Mouse (Mus musculus) lung, postnatal 0 days (tissue): Measurements from ENCODE around the gene H1f0. TPM values are rescaled to one million over a fixed set of nuclear protein-coding genes. Genes with fewer than 3 reads are reported as not detected.

Source experiments
- ATAC-seq: fragments of 200-750 bp; cut with Nextera tagmentation; 2 replicates; pipeline ENCODE4 v1.8.0; 2017; ENCODE audit warnings: moderate library complexity
- DNase-seq: peaks from one replicate; pipeline ENCODE4 v3.0.0-alpha.2; 2016; ENCODE audit warnings: low spot score
- H3K27ac ChIP-seq: fragments of 300-500 bp; sonication (generic); 2 replicates; pipeline ENCODE4 v1.5.1; 2014; ENCODE audit warnings: antibody characterized with exemption, mild to moderate bottlenecking, low read length, mixed read lengths
- H3K27me3 ChIP-seq: fragments of 300-500 bp; sonication (generic); replicated peaks from 2 replicates; pipeline ENCODE4 v1.6.1; 2014; ENCODE audit warnings: low read length, mixed read lengths; ENCODE audit not compliant: insufficient read depth
- H3K36me3 ChIP-seq: fragments of 300-500 bp; sonication (generic); 2 replicates; pipeline ENCODE4 v1.6.1; 2014; ENCODE audit warnings: low read length, mixed read lengths; ENCODE audit not compliant: insufficient read depth
- H3K4me1 ChIP-seq: fragments of 300-500 bp; sonication (generic); 2 replicates; pipeline ENCODE4 v1.6.1; 2014; ENCODE audit warnings: antibody characterized with exemption, low read depth, low read length, mixed read lengths; ENCODE audit not compliant: insufficient read depth
- H3K4me2 ChIP-seq: fragments of 300-500 bp; sonication (generic); replicated peaks from 2 replicates; pipeline ENCODE4 v1.6.1; 2014; ENCODE audit warnings: low read depth, mild to moderate bottlenecking, low read length, moderate library complexity, mixed read lengths
- H3K4me3 ChIP-seq: fragments of 300-500 bp; sonication (generic); 2 replicates; pipeline ENCODE4 v1.5.1; 2014; ENCODE audit warnings: low read depth, low read length
- H3K9ac ChIP-seq: fragments of 300-500 bp; sonication (generic); replicated peaks from 2 replicates; pipeline ENCODE4 v1.6.1; 2014; ENCODE audit warnings: low read depth, mild to moderate bottlenecking
- H3K9me3 ChIP-seq: fragments of 300-500 bp; sonication (generic); 2 replicates; pipeline ENCODE4 v1.6.1; 2016; ENCODE audit warnings: low read length, mixed read lengths
- CTCF ChIP-seq: IDR thresholded peaks from 2 replicates; pipeline ENCODE4 v1.5.1; 2016; ENCODE audit warnings: antibody characterized with exemption, mild to moderate bottlenecking
- EP300 ChIP-seq: IDR thresholded peaks from 2 replicates; pipeline ENCODE4 v1.6.1; 2016; ENCODE audit warnings: antibody characterized with exemption, mild to moderate bottlenecking, control low read depth
- WGBS: fragments of 180-500 bp; shearing (Covaris S2); extraction: QIAGEN DNeasy Blood & Tissue Kit; methylation state at CpG from one replicate; pipeline ENCODE4 v1.1.7; 2014; 5-methylcytosine and 5-hydroxymethylcytosine counted together
- polyA plus RNA-seq: library from polyadenylated mRNA; unstranded; fragments of >200 nt; fragmentation: Nextera tagmentation; extraction: Ambion mirVana; gene quantifications from 2 replicates; pipeline ENCODE4 v1.2.1, GENCODE M21; 2015

H1f0 gene
- polyA plus RNA-seq, 1 experiment from 2014 or later: 263 TPM

- no peaks in the 10 kb centered on the region for H3K9me3 ChIP-seq
- H3K36me3 ChIP-seq: no peaks in the 10 kb centered on the region
- H3K27me3 ChIP-seq: no peaks in the 10 kb centered on the region
- H3K9ac ChIP-seq: no peak overlapping the region
- peaks cover 6% of the 10 kb centered on the region; the same call in 1 of the 2 replicates for H3K4me1 ChIP-seq
- H3K4me3 ChIP-seq: no peak overlapping the region
- WGBS: 88% methylated on average over 1 of the region's 1 CpGs
- no peak overlapping the region for H3K4me2 ChIP-seq
- ATAC-seq (no peak), DNase-seq (no peak)
- H3K27ac ChIP-seq: no peak overlapping the region
- TF ChIP-seq CTCF (no peak), EP300 (no peak)
These were observed 4.9 kb upstream of the H1f0 start for GRCm38 (mm10) chr15:79023366-79023765.

- Histone ChIP-seq H3K4me1 (peaks cover 7% of the 10 kb centered on the region; the same call in 1 of the 2 replicates), H3K36me3 (no peaks in the 10 kb centered on the region), H3K4me3 (no peak overlapping the region), H3K4me2 (peak overlapping the region; percentile 14; the same call in 1 of the 2 replicates), H3K9me3 (no peaks in the 10 kb centered on the region), H3K27ac (no peak overlapping the region), H3K27me3 (no peaks in the 10 kb centered on the region), H3K9ac (0 out of 2 replicates have a peak overlapping the region, but pooled peaks have one; percentile 12)
- DNase-seq (peak; percentile 16), ATAC-seq (no peak)
- no peak for TF ChIP-seq CTCF
- TF ChIP-seq EP300: no peak
- WGBS: 19% methylated on average over 16 of the region's 18 CpGs
These were observed 2.5 kb upstream of the H1f0 start for GRCm38 (mm10) chr15:79025687-79026308.

- Histone ChIP-seq H3K27ac (no peak overlapping the region), H3K9me3 (no peaks in the 10 kb centered on the region), H3K4me3 (no peak overlapping the region), H3K9ac (no peak overlapping the region), H3K4me1 (peaks cover 11% of the 10 kb centered on the region; the same call in 1 of the 2 replicates), H3K27me3 (no peaks in the 10 kb centered on the region), H3K36me3 (no peaks in the 10 kb centered on the region), H3K4me2 (peak overlapping the region; percentile 97)
- no peak for TF ChIP-seq CTCF
- TF ChIP-seq EP300: no peak
- ATAC-seq (no peak), DNase-seq (no peak)
- 46% methylated on average over 14 of the region's 14 CpGs for whole genome bisulfite sequencing
These were observed 1.5 kb upstream of the H1f0 start for GRCm38 (mm10) chr15:79026511-79027290.

GRCm38 (mm10) chr15:79027291-79028205 is 702 bp upstream of the H1f0 start:
- WGBS: 7% methylated on average over 31 of the region's 46 CpGs
- H3K4me1 ChIP-seq: peaks cover 11% of the 10 kb centered on the region; the same call in 1 of the 2 replicates
- DNase-seq: peak; percentile 44

GRCm38 (mm10) chr15:79028823-79029484 is 704 bp downstream of the H1f0 start:
- Histone ChIP-seq H3K9ac (peak overlapping the region; percentile 100), H3K4me2 (peak overlapping the region; percentile 97), H3K9me3 (no peaks in the 10 kb centered on the region), H3K4me1 (peaks cover 11% of the 10 kb centered on the region; the same call in 1 of the 2 replicates), H3K4me3 (peak overlapping the region; percentile 79), H3K27me3 (no peaks in the 10 kb centered on the region), H3K36me3 (no peaks in the 10 kb centered on the region), H3K27ac (peak overlapping the region; percentile 98)
- 11% methylated on average over 16 of the region's 16 CpGs for WGBS
- ATAC-seq (no peak), DNase-seq (peak; percentile 14)
- no peak for TF ChIP-seq CTCF
- TF ChIP-seq EP300: no peak

More at GRCm38 (mm10) chr15:79027291-79028205, 702 bp upstream of the H1f0 start:
- H3K4me2 ChIP-seq: peak overlapping the region; percentile 97
- no peaks in the 10 kb centered on the region for H3K36me3 ChIP-seq
- no peaks in the 10 kb centered on the region for H3K9me3 ChIP-seq
- H3K27ac ChIP-seq: peak overlapping the region; percentile 98
- TF ChIP-seq EP300: no peak
- TF ChIP-seq CTCF: no peak
- ATAC-seq: peak; percentile 21
- H3K4me3 ChIP-seq: peak overlapping the region; percentile 79
- H3K9ac ChIP-seq: peak overlapping the region; percentile 100
- H3K27me3 ChIP-seq: no peaks in the 10 kb centered on the region
